In the genomic region with DNA sequence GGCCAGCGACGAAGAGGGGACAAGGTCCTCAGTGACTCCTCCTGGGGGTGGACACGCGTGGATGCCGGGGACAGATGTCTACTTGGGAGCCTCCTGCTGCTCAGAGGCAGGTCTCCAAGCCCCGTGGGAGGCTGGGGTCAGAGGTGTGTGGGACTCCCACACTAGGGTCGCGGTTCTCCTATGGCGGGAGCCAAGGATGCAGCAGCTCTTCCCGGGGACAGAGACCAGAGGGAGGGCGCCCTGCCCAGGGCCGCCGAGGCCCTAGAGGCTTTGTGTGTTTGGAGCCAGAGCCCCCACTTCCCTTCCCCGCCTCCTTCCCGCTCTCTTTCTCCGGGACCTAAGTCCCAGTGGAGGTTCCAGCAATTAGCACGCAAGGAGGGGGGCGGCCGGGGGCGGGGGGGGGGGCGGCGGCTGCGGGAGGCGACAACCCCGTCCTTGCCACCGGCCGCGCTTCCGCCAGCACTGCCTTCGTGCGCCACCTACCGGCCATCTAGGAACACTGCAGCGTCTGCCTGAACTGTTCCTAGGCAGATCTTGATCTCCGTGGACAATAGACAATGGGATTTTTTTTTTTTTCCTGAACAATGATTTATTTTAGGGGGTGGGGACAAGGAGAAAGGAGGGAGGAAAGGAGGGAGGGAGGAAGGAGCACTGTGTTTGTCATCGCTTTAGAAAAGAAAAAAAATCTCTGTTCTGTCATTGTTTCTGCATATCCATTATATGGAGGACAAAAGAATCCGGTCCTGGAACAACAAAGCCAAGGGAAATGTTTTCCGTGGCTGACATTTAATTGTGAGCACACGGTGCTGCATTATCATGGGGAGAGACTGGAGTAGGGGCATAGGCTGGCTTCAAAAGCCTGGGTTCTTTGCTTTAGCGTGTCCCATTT, we compare ENCODE assay signal across 8 mouse cellular contexts.
DNase-seq lines count a peak whose midpoint lies in the region; ATAC-seq and TF ChIP-seq lines count a peak whose summit lies in the region.

No protein-coding gene starts in this region.

- TF ChIP-seq CTCF in ES-Bruce4 (IDR thresholded peaks at IDR 0.05; ENCODE audit: low read depth, low read length): peak; percentile 84
- TF ChIP-seq CTCF in layer of hippocampus, adult 2 months (conservative IDR thresholded peaks at IDR 0.05): peak; percentile 95

- no peaks in the 10 kb centered on the region for H3K27me3 ChIP-seq in ES-Bruce4 (ENCODE audit: control insufficient read depth, insufficient read depth, low read length, poor library complexity, severe bottlenecking)
- H3K27me3 ChIP-seq in forebrain, embryonic 13.5 days: no peaks in the 10 kb centered on the region
- no peaks in the 10 kb centered on the region for H3K27me3 ChIP-seq in lung, embryonic 15.5 days

- DNase-seq in c-Kit-positive CD71-positive TER-119-negative erythroid progenitor cells, embryonic 14.5 days (ENCODE audit: low read depth): peak; percentile 23
- peak; percentile 27 for DNase-seq in heart, postnatal 25 days (ENCODE audit: low spot score)
- DNase-seq in layer of hippocampus, adult 2 months (ENCODE audit: low spot score in 2 of 2): peak; percentile 51 to 81
- peak; percentile 63 for DNase-seq in testis, postnatal 14 days (ENCODE audit: low spot score)

- H3K4me2 ChIP-seq in forebrain, embryonic 13.5 days: peak overlapping the region; percentile 77
- H3K4me2 ChIP-seq in lung, embryonic 15.5 days: peak overlapping the region; percentile 91

- no peaks in the 10 kb centered on the region for H3K36me3 ChIP-seq in ES-Bruce4 (ENCODE audit: control insufficient read depth, insufficient read depth, low read length, poor library complexity, severe bottlenecking)
- H3K36me3 ChIP-seq in forebrain, embryonic 13.5 days (ENCODE audit: poor library complexity, severe bottlenecking): no peaks in the 10 kb centered on the region
- H3K36me3 ChIP-seq in lung, embryonic 15.5 days: no peaks in the 10 kb centered on the region

- peak overlapping the region; percentile 42 for H3K4me3 ChIP-seq in ES-Bruce4 (ENCODE audit: low read depth, low read length)
- peak overlapping the region; percentile 44 for H3K4me3 ChIP-seq in forebrain, embryonic 13.5 days
- peak overlapping the region; percentile 60 for H3K4me3 ChIP-seq in layer of hippocampus, adult 2 months
- peak overlapping the region; percentile 49 for H3K4me3 ChIP-seq in lung, embryonic 15.5 days

- intact Hi-C loops in heart, postnatal 25 days (cut with DNase I): loop anchor here (1.0 to 10.0 kb wide), 5 partner anchors 91 to 495 kb away; partner anchors contain the start of gene Maml3

- WGBS in forebrain, embryonic 13.5 days: 3% methylated on average over 32 of the region's 39 CpGs
- WGBS in lung, embryonic 15.5 days: 4% methylated on average over 28 of the region's 39 CpGs

- no peaks in the 10 kb centered on the region for H3K9me3 ChIP-seq in ES-Bruce4 (replicated peaks; ENCODE audit: control insufficient read depth, insufficient read depth, low read length, poor library complexity, severe bottlenecking)
- no peaks in the 10 kb centered on the region for H3K9me3 ChIP-seq in forebrain, embryonic 13.5 days (replicated peaks)
- H3K9me3 ChIP-seq in lung, embryonic 15.5 days: no peaks in the 10 kb centered on the region

- H3K4me1 ChIP-seq in ES-Bruce4 (ENCODE audit: control insufficient read depth, insufficient read depth, low read length): no peaks in the 10 kb centered on the region
- peaks cover 12% of the 10 kb centered on the region for H3K4me1 ChIP-seq in forebrain, embryonic 13.5 days
- peaks cover 32% of the 10 kb centered on the region for H3K4me1 ChIP-seq in lung, embryonic 15.5 days

- no peak overlapping the region for H3K27ac ChIP-seq in ES-Bruce4 (ENCODE audit: insufficient read depth, low read length)
- H3K27ac ChIP-seq in forebrain, embryonic 13.5 days: peak overlapping the region; percentile 81
- H3K27ac ChIP-seq in layer of hippocampus, adult 2 months: peak overlapping the region; percentile 79
- peak overlapping the region; percentile 82 for H3K27ac ChIP-seq in lung, embryonic 15.5 days

- peak; percentile 93 for ATAC-seq in forebrain, embryonic 13.5 days
- ATAC-seq in lung, embryonic 15.5 days (ENCODE audit: borderline replicate concordance, extremely low read depth, low FRiP score, low TSS enrichment): peak; percentile 88
- peak; percentile 60 for ATAC-seq in neutrophil, adult 5-6 weeks (ENCODE audit: extremely low read depth, insufficient number of reproducible peaks, low FRiP score, poor library complexity, severe bottlenecking)

- no peak for TF ChIP-seq POLR2A in ES-Bruce4 (IDR thresholded peaks at IDR 0.05; ENCODE audit: insufficient read depth, low read length)

- no peak for TF ChIP-seq EP300 in ES-Bruce4 (IDR thresholded peaks at IDR 0.05; ENCODE audit: insufficient read depth, low read depth, low read length)

- peak overlapping the region; percentile 50 for H3K9ac ChIP-seq in ES-Bruce4 (ENCODE audit: low read depth, poor library complexity, severe bottlenecking)
- H3K9ac ChIP-seq in forebrain, embryonic 13.5 days: peak overlapping the region; percentile 86
- H3K9ac ChIP-seq in lung, embryonic 15.5 days: peak overlapping the region; percentile 56
